Mouse (Mus musculus): ENCODE measurements around the gene Inca1. TPM values are rescaled to one million over a fixed set of nuclear protein-coding genes. Genes with fewer than 3 reads are reported as not detected.

The Inca1 gene
- polyA plus RNA-seq, 1 experiment from 2014 or later = 0.99 TPM

- 79% methylated on average over 2 of the region's 2 CpGs for WGBS
These were observed 904 bp downstream of the Inca1 start for GRCm38 (mm10) chr11:70699051-70699450.

GRCm38 (mm10) chr11:70697376-70697775 is 2.6 kb downstream of the Inca1 start:
- Histone ChIP-seq H3K4me1 (peaks cover 21% of the 10 kb centered on the region), H3K9me3 (replicated peaks) (no peaks in the 10 kb centered on the region), H3K4me2 (replicated peaks) (no peak overlapping the region), H3K9ac (no peak overlapping the region), H3K36me3 (no peaks in the 10 kb centered on the region), H3K27ac (no peak overlapping the region), H3K4me3 (no peak overlapping the region), H3K27me3 (no peaks in the 10 kb centered on the region)
- ATAC-seq (ENCODE audit: low FRiP score) = no peak
- 71% methylated on average over 3 of the region's 3 CpGs for WGBS

More at GRCm38 (mm10) chr11:70699051-70699450, 904 bp downstream of the Inca1 start:
- H3K4me3 ChIP-seq = no peak overlapping the region
- no peaks in the 10 kb centered on the region for H3K9me3 ChIP-seq (replicated peaks)
- no peaks in the 10 kb centered on the region for H3K27me3 ChIP-seq
- ATAC-seq (ENCODE audit: low FRiP score) = no peak
- no peak overlapping the region for H3K4me2 ChIP-seq (replicated peaks)
- H3K9ac ChIP-seq = no peak overlapping the region
- H3K36me3 ChIP-seq = peaks cover 3% of the 10 kb centered on the region; the same call in 1 of the 2 replicates
- no peak overlapping the region for H3K27ac ChIP-seq
- peaks cover 27% of the 10 kb centered on the region for H3K4me1 ChIP-seq

GRCm38 (mm10) chr11:70693504-70693903 is 6.5 kb downstream of the Inca1 start:
- Histone ChIP-seq H3K36me3 (no peaks in the 10 kb centered on the region), H3K4me2 (replicated peaks) (no peak overlapping the region), H3K27ac (no peak overlapping the region), H3K9me3 (replicated peaks) (no peaks in the 10 kb centered on the region), H3K4me1 (peaks cover 4% of the 10 kb centered on the region), H3K9ac (no peak overlapping the region), H3K4me3 (no peak overlapping the region), H3K27me3 (peaks cover 3% of the 10 kb centered on the region; the same call in 1 of the 2 replicates)
- ATAC-seq (ENCODE audit: low FRiP score) = no peak
- WGBS = 68% methylated on average over 3 of the region's 3 CpGs

GRCm38 (mm10) chr11:70689578-70689977 is 10.4 kb downstream of the Inca1 start:
- Histone ChIP-seq H3K4me2 (replicated peaks) (no peak overlapping the region), H3K27me3 (peaks cover 3% of the 10 kb centered on the region; the same call in 1 of the 2 replicates), H3K27ac (no peak overlapping the region), H3K9me3 (replicated peaks) (no peaks in the 10 kb centered on the region), H3K4me3 (no peak overlapping the region), H3K9ac (no peak overlapping the region), H3K4me1 (peaks cover 19% of the 10 kb centered on the region), H3K36me3 (0 out of 2 replicates have a peak, but pooled peaks cover 7% of the 10 kb centered on the region)
- ATAC-seq (ENCODE audit: low FRiP score) = no peak
- 59% methylated on average over 4 of the region's 4 CpGs for WGBS

- Histone ChIP-seq H3K36me3 (peaks cover 19% of the 10 kb centered on the region), H3K27me3 (peaks cover 3% of the 10 kb centered on the region; the same call in 1 of the 2 replicates), H3K4me3 (peak overlapping the region; percentile 91), H3K4me1 (peaks cover 19% of the 10 kb centered on the region), H3K9ac (peak overlapping the region; percentile 87), H3K4me2 (replicated peaks) (peak overlapping the region; percentile 79), H3K9me3 (replicated peaks) (no peaks in the 10 kb centered on the region), H3K27ac (peak overlapping the region; percentile 83)
- WGBS = 8% methylated on average over 8 of the region's 8 CpGs
- ATAC-seq (ENCODE audit: low FRiP score) = peak; percentile 19; the same call in 1 of the 2 replicates
These were observed 11.6 kb downstream of the Inca1 start for GRCm38 (mm10) chr11:70688372-70688771.

- 0% methylated on average over 46 of the region's 55 CpGs for WGBS
- Histone ChIP-seq H3K9ac (peak within 1 kb of the TSS; percentile 87), H3K9me3 (replicated peaks) (no peaks in the 10 kb centered on the region), H3K4me2 (replicated peaks) (peak within 1 kb of the TSS; percentile 79), H3K27ac (peak within 1 kb of the TSS; percentile 83), H3K4me3 (peak within 1 kb of the TSS; percentile 91), H3K27me3 (peaks cover 3% of the 10 kb centered on the region; the same call in 1 of the 2 replicates), H3K36me3 (peaks cover 23% of the 10 kb centered on the region), H3K4me1 (peaks cover 23% of the 10 kb centered on the region)
- peak; percentile 77 for ATAC-seq (ENCODE audit: low FRiP score)
These were observed 12.3 kb downstream of the Inca1 start, which contains the start of gene Camta2 for GRCm38 (mm10) chr11:70687601-70688199. TSS of gene Camta2 (minus strand) at chr11:70688105.

- WGBS = 3% methylated on average over 16 of the region's 16 CpGs
- Histone ChIP-seq H3K4me1 (peaks cover 30% of the 10 kb centered on the region), H3K27me3 (peaks cover 3% of the 10 kb centered on the region; the same call in 1 of the 2 replicates), H3K4me3 (peak overlapping the region; percentile 91), H3K36me3 (peaks cover 23% of the 10 kb centered on the region), H3K4me2 (replicated peaks) (peak overlapping the region; percentile 79), H3K9ac (peak overlapping the region; percentile 87), H3K27ac (peak overlapping the region; percentile 83), H3K9me3 (replicated peaks) (no peaks in the 10 kb centered on the region)
- peak; percentile 74 for ATAC-seq (ENCODE audit: low FRiP score)
These were observed 12.9 kb downstream of the Inca1 start for GRCm38 (mm10) chr11:70686901-70687566.

GRCm38 (mm10) chr11:70683640-70684039 is 16.3 kb downstream of the Inca1 start:
- Histone ChIP-seq H3K27ac (no peak overlapping the region), H3K27me3 (no peaks in the 10 kb centered on the region), H3K9ac (0 out of 2 replicates have a peak overlapping the region, but pooled peaks have one; percentile 4), H3K4me2 (replicated peaks) (no peak overlapping the region), H3K36me3 (peaks cover 40% of the 10 kb centered on the region), H3K4me3 (no peak overlapping the region), H3K9me3 (replicated peaks) (no peaks in the 10 kb centered on the region), H3K4me1 (peaks cover 34% of the 10 kb centered on the region)
- no peak for ATAC-seq (ENCODE audit: low FRiP score)
- WGBS = 96% methylated on average over 5 of the region's 5 CpGs

- Histone ChIP-seq H3K4me2 (replicated peaks) (peak overlapping the region; percentile 21), H3K27me3 (no peaks in the 10 kb centered on the region), H3K4me1 (peaks cover 23% of the 10 kb centered on the region), H3K9me3 (replicated peaks) (no peaks in the 10 kb centered on the region), H3K9ac (0 out of 2 replicates have a peak overlapping the region, but pooled peaks have one; percentile 3), H3K27ac (peak overlapping the region; percentile 31; the same call in 1 of the 2 replicates), H3K4me3 (no peak overlapping the region), H3K36me3 (peaks cover 45% of the 10 kb centered on the region)
- WGBS = 15% methylated on average over 11 of the region's 11 CpGs
- ATAC-seq (ENCODE audit: low FRiP score) = peak; percentile 73
These were observed 17.9 kb downstream of the Inca1 start for GRCm38 (mm10) chr11:70681897-70682581.

- Histone ChIP-seq H3K27ac (peak overlapping the region; percentile 31; the same call in 1 of the 2 replicates), H3K4me3 (no peak overlapping the region), H3K9me3 (replicated peaks) (no peaks in the 10 kb centered on the region), H3K27me3 (no peaks in the 10 kb centered on the region), H3K4me2 (replicated peaks) (no peak overlapping the region), H3K4me1 (peaks cover 18% of the 10 kb centered on the region), H3K36me3 (peaks cover 48% of the 10 kb centered on the region), H3K9ac (no peak overlapping the region)
- 70% methylated on average over 12 of the region's 12 CpGs for WGBS
- ATAC-seq (ENCODE audit: low FRiP score) = no peak
These were observed 18.8 kb downstream of the Inca1 start for GRCm38 (mm10) chr11:70681170-70681569.

- Histone ChIP-seq H3K4me2 (replicated peaks) (no peak overlapping the region), H3K4me3 (no peak overlapping the region), H3K27me3 (no peaks in the 10 kb centered on the region), H3K9me3 (replicated peaks) (no peaks in the 10 kb centered on the region), H3K9ac (no peak overlapping the region), H3K4me1 (peaks cover 17% of the 10 kb centered on the region), H3K27ac (no peak overlapping the region), H3K36me3 (peaks cover 53% of the 10 kb centered on the region)
- no peak for ATAC-seq (ENCODE audit: low FRiP score)
- WGBS = 91% methylated on average over 8 of the region's 8 CpGs
These were observed 20.1 kb downstream of the Inca1 start for GRCm38 (mm10) chr11:70679894-70680293.

- no peak overlapping the region for H3K4me3 ChIP-seq
- peaks cover 54% of the 10 kb centered on the region for H3K36me3 ChIP-seq
- H3K27ac ChIP-seq = no peak overlapping the region
- peaks cover 17% of the 10 kb centered on the region for H3K4me1 ChIP-seq
- H3K9ac ChIP-seq = no peak overlapping the region
- no peaks in the 10 kb centered on the region for H3K9me3 ChIP-seq (replicated peaks)
- no peak for ATAC-seq (ENCODE audit: low FRiP score)
- no peak overlapping the region for H3K4me2 ChIP-seq (replicated peaks)
- no peaks in the 10 kb centered on the region for H3K27me3 ChIP-seq
- 95% methylated on average over 8 of the region's 8 CpGs for WGBS
These were observed 20.6 kb downstream of the Inca1 start for GRCm38 (mm10) chr11:70679361-70679760.
